Mouse (Mus musculus): ENCODE data around the gene Lpar2. TPM values are rescaled to one million over a fixed set of nuclear protein-coding genes. Genes with fewer than 3 reads are reported as not detected.

Gene Lpar2
- polyA plus RNA-seq (2015; fragmentation: Nextera tagmentation; extraction: Ambion mirVana), result 0.46 and 0.52 TPM in 2 replicates

GRCm38 (mm10) chr8:69822386-69823191 lies at the start of gene Lpar2:
Gene Lpar2 (plus strand): TSS chr8:69822429.

GRCm38 (mm10) chr8:69774503-69775148 lies 47.6 kb upstream of the Lpar2 start, which contains the start of gene Gm20422:
Gene Gm20422 (minus strand): TSS chr8:69774886.

GRCm38 (mm10) chr8:69790773-69791367 lies 31.4 kb upstream of the Lpar2 start, which contains the start of the genes Atp13a1 and Zfp866:
Gene Atp13a1 (plus strand): TSS chr8:69791163.
Gene Zfp866 (minus strand): TSS chr8:69791178.

GRCm38 (mm10) chr8:69808094-69808863 lies 13.9 kb upstream of the Lpar2 start, which contains the start of gene Gmip:
Gene Gmip (plus strand): TSS chr8:69808679.

GRCm38 (mm10) chr8:69832298-69832853 lies 10.1 kb downstream of the Lpar2 start, which contains the start of gene Pbx4:
Gene Pbx4 (plus strand): TSS chr8:69832491.

Other genes with a start within 250 kb of the Lpar2 start
- gene Zfp868, start 196.9 kb upstream of the Lpar2 start, polyA plus RNA-seq (2015; fragmentation: Nextera tagmentation; extraction: Ambion mirVana), result 20.0 and 22.1 TPM in 2 replicates
- 1.4 and 1.6 TPM in 2 replicates for gene Zfp964, start 167.9 kb upstream of the Lpar2 start, polyA plus RNA-seq (2015; fragmentation: Nextera tagmentation; extraction: Ambion mirVana)
- gene Zfp869, start 111.7 kb upstream of the Lpar2 start, polyA plus RNA-seq (2015; fragmentation: Nextera tagmentation; extraction: Ambion mirVana), result 14.2 and 15.6 TPM in 2 replicates
- 4.6 and 5.6 TPM in 2 replicates for gene Zfp963, start 72.5 kb upstream of the Lpar2 start, polyA plus RNA-seq (2015; fragmentation: Nextera tagmentation; extraction: Ambion mirVana)
- 0.30 TPM in 1 of 2 replicates, not detected in the other for gene Gm20422, start 47.5 kb upstream of the Lpar2 start, polyA plus RNA-seq (2015; fragmentation: Nextera tagmentation; extraction: Ambion mirVana)
- gene Atp13a1, start 31.3 kb upstream of the Lpar2 start, polyA plus RNA-seq (2015; fragmentation: Nextera tagmentation; extraction: Ambion mirVana), result 32.8 and 38.9 TPM in 2 replicates
- gene Zfp866, start 31.3 kb upstream of the Lpar2 start, polyA plus RNA-seq (2015; fragmentation: Nextera tagmentation; extraction: Ambion mirVana), result 21.2 and 23.9 TPM in 2 replicates
- 19.8 and 26.2 TPM in 2 replicates for gene Gmip, start 13.8 kb upstream of the Lpar2 start, polyA plus RNA-seq (2015; fragmentation: Nextera tagmentation; extraction: Ambion mirVana)
- gene Pbx4, start 10.1 kb downstream of the Lpar2 start, polyA plus RNA-seq (2015; fragmentation: Nextera tagmentation; extraction: Ambion mirVana), result 90.4 and 95.0 TPM in 2 replicates
- gene Cilp2, start 65.3 kb downstream of the Lpar2 start, polyA plus RNA-seq (2015; fragmentation: Nextera tagmentation; extraction: Ambion mirVana), result 6.9 and 7.0 TPM in 2 replicates
- 5.1 and 5.5 TPM in 2 replicates for gene Tssk6, start 79.8 kb downstream of the Lpar2 start, polyA plus RNA-seq (2015; fragmentation: Nextera tagmentation; extraction: Ambion mirVana)
- 267 and 290 TPM in 2 replicates for gene Ndufa13, start 80.1 kb downstream of the Lpar2 start, polyA plus RNA-seq (2015; fragmentation: Nextera tagmentation; extraction: Ambion mirVana)
- gene Yjefn3, start 80.3 kb downstream of the Lpar2 start, polyA plus RNA-seq (2015; fragmentation: Nextera tagmentation; extraction: Ambion mirVana), result 15.7 and 16.0 TPM in 2 replicates
- 21.7 and 22.7 TPM in 2 replicates for gene Gatad2a, start 174.0 kb downstream of the Lpar2 start, polyA plus RNA-seq (2015; fragmentation: Nextera tagmentation; extraction: Ambion mirVana)
- gene Mau2, start 220.3 kb downstream of the Lpar2 start, polyA plus RNA-seq (2015; fragmentation: Nextera tagmentation; extraction: Ambion mirVana), result 46.3 and 53.0 TPM in 2 replicates
- gene Sugp1, start 220.4 kb downstream of the Lpar2 start, polyA plus RNA-seq (2015; fragmentation: Nextera tagmentation; extraction: Ambion mirVana), result 44.5 and 49.6 TPM in 2 replicates